Mouse (Mus musculus) olfactory bulb, adult 2 months (tissue): ENCODE results near the gene Trp53bp2.

Source experiments
- CTCF ChIP-seq: fragments of 200-500 bp; IDR thresholded peaks from 2 replicates; pipeline ENCODE4 v1.5.1; 2012; ENCODE audit warnings: low read depth, mild to moderate bottlenecking, low read length, moderate library complexity; ENCODE audit not compliant: insufficient read depth
- POLR2A ChIP-seq: fragments of 200-500 bp; IDR thresholded peaks from 2 replicates; pipeline ENCODE4 v1.6.1; 2012; ENCODE audit warnings: mild to moderate bottlenecking, low read depth, low read length, moderate library complexity; ENCODE audit not compliant: insufficient read depth

GRCm38 (mm10) chr1:182424274-182424673 lies 15.3 kb downstream of the Trp53bp2 start:
- TF ChIP-seq POLR2A: no peak
- TF ChIP-seq CTCF: no peak
